Mouse (Mus musculus): Measurements from ENCODE around the gene Osbpl7. TPM values are rescaled to one million over a fixed set of nuclear protein-coding genes. Genes with fewer than 3 reads are reported as not detected.

Gene Osbpl7
- total and polyA plus RNA-seq, 3 experiments: 7.4 to 24.4 (median 17.6) TPM

DNA sequence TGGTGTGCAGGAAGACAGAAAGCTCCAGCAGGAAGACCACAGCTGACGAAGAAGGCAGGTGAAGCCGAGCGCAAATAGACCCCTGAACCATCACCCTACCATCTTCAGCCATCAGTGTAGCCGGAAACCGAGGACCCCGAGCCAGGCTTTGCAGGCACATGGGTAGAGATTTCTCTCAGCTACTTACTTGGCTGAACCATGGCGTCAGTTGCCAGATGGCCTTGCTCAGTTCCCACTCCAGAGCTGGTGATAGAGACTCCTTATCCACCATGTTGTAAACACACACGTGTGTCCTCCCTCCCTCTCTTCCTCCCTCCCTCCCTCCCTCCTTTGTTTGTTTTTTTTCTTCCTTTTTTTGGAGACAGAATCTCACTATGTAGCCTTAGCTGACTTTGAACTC lies 23.8 kb downstream of the Osbpl7 start:
- dilution Hi-C loops (cut with MboI; ENCODE audit: extremely low pct_ligation_motif_present, extremely low pct_unique_long_range_greater_than_20kb, low sequenced_read_pairs): no loop called here
- no peaks in the 10 kb centered on the region for H3K79me2 ChIP-seq (replicated peaks; ENCODE audit: control insufficient read depth, extremely low read depth, insufficient read depth, poor library complexity, severe bottlenecking)
- H3K36me3 ChIP-seq (replicated peaks in 1 of 2; ENCODE audit: control insufficient read depth in 1 of 2, insufficient read depth in 1 of 2, low read length in 1 of 2): peaks cover 0 to 16% of the 10 kb centered on the region in 2 experiments
- DNase-seq (ENCODE audit: extremely low read depth): no peak
- H3K4me2 ChIP-seq (ENCODE audit: insufficient read depth, low read depth, poor library complexity, severe bottlenecking): no peak overlapping the region
- H3K27me3 ChIP-seq (replicated peaks): no peaks in the 10 kb centered on the region
- no peak overlapping the region for H3K27ac ChIP-seq (ENCODE audit: insufficient read depth, low read depth)
- H3K9ac ChIP-seq (ENCODE audit: insufficient read depth, low read depth): no peak overlapping the region
- H3K4me3 ChIP-seq (replicated peaks in 1 of 3; ENCODE audit: low read depth in 2 of 3, low read length in 2 of 3, poor library complexity in 1 of 3): no peak overlapping the region
- in situ Hi-C loops (cut with MboI; ENCODE audit: low pct_ligation_motif_present, low pct_unique_long_range_greater_than_20kb, low sequenced_read_pairs): no loop called here
- TF ChIP-seq NRF1 (IDR thresholded peaks at IDR 0.05; ENCODE audit: low read depth, low read length) (no peak), HCFC1 (IDR thresholded peaks at IDR 0.05; ENCODE audit: low read depth, low read length) (no peak)
- H3K4me1 ChIP-seq (ENCODE audit: control insufficient read depth in 1 of 2, insufficient read depth in 2 of 2): no peaks in the 10 kb centered on the region
- H3K9me3 ChIP-seq (replicated peaks; ENCODE audit: low read length): no peaks in the 10 kb centered on the region

DNA sequence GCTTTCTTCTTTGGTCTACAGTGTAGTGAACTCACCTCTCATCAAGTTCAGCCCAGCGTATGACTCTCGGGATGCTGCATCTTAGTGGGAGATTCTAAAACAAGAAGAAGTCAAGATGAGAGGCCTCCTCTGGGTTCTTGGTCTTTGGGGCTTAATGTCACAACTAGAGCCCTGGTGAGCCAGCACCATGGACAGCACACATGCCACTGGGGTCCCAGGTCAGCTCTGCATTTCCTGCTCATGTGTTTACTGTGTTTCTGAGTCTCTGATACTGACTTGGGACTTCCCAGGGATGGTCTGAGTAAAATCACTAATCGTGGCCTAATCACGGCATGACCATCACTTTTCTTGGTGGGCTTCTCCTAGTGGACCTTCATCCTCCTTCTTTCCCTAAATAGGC lies 28.3 kb downstream of the Osbpl7 start:
- dilution Hi-C loops (cut with MboI; ENCODE audit: extremely low pct_ligation_motif_present, extremely low pct_unique_long_range_greater_than_20kb, low sequenced_read_pairs): no loop called here
- no peak overlapping the region for H3K4me2 ChIP-seq (ENCODE audit: insufficient read depth, low read depth, poor library complexity, severe bottlenecking)
- H3K27ac ChIP-seq (ENCODE audit: insufficient read depth, low read depth): no peak overlapping the region
- peaks cover 8% of the 10 kb centered on the region for H3K9me3 ChIP-seq (replicated peaks; ENCODE audit: low read length)
- no peaks in the 10 kb centered on the region for H3K36me3 ChIP-seq (replicated peaks in 1 of 2; ENCODE audit: control insufficient read depth in 1 of 2, insufficient read depth in 1 of 2, low read length in 1 of 2)
- H3K4me1 ChIP-seq (ENCODE audit: control insufficient read depth in 1 of 2, insufficient read depth in 2 of 2): peaks cover 6 to 8% of the 10 kb centered on the region in 2 experiments
- no peaks in the 10 kb centered on the region for H3K79me2 ChIP-seq (replicated peaks; ENCODE audit: control insufficient read depth, extremely low read depth, insufficient read depth, poor library complexity, severe bottlenecking)
- no peak overlapping the region for H3K9ac ChIP-seq (ENCODE audit: insufficient read depth, low read depth)
- TF ChIP-seq SMC3 (IDR thresholded peaks at IDR 0.05; ENCODE audit: low read depth, low read length): no peak
- TF ChIP-seq GABPA (IDR thresholded peaks at IDR 0.05; ENCODE audit: insufficient replicate concordance, low read depth, low read length): no peak
- TF ChIP-seq RAD21 (IDR thresholded peaks at IDR 0.05; ENCODE audit: low read depth, low read length): no peak
- no peak for TF ChIP-seq KAT2A (IDR thresholded peaks at IDR 0.05; ENCODE audit: insufficient replicate concordance, low read length)
- TF ChIP-seq UBTF (IDR thresholded peaks at IDR 0.05; ENCODE audit: low read depth, low read length): no peak
- TF ChIP-seq TBP (conservative IDR thresholded peaks at IDR 0.05; ENCODE audit: low read depth, low read length): no peak
- peak; percentile 72 for TF ChIP-seq MXI1 (IDR thresholded peaks at IDR 0.05; ENCODE audit: low read depth, low read length)
- no peak for TF ChIP-seq ZMIZ1 (IDR thresholded peaks at IDR 0.05; ENCODE audit: low read depth, low read length)
- TF ChIP-seq EP300 (IDR thresholded peaks at IDR 0.05; ENCODE audit: low read length): no peak
- TF ChIP-seq CHD2 (IDR thresholded peaks at IDR 0.05; ENCODE audit: low read length): no peak
- peak; percentile 57 for TF ChIP-seq SIN3A (IDR thresholded peaks at IDR 0.05; ENCODE audit: low read length)
- TF ChIP-seq IRF4 (IDR thresholded peaks at IDR 0.05; ENCODE audit: low read depth, low read length): no peak
- TF ChIP-seq MAZ (IDR thresholded peaks at IDR 0.05; ENCODE audit: low read depth, low read length): no peak
- TF ChIP-seq USF2 (conservative IDR thresholded peaks at IDR 0.05; ENCODE audit: low read depth, low read length): no peak
- TF ChIP-seq MAX (IDR thresholded peaks at IDR 0.05; ENCODE audit: low read length): 0 out of 2 replicates have a peak, but pooled peaks have one; percentile 28
- no peak for TF ChIP-seq HCFC1 (IDR thresholded peaks at IDR 0.05; ENCODE audit: low read depth, low read length)
- TF ChIP-seq NELFE (IDR thresholded peaks at IDR 0.05; ENCODE audit: low read depth, low read length): no peak
- no peak for TF ChIP-seq MEF2A (IDR thresholded peaks at IDR 0.05; ENCODE audit: borderline replicate concordance, low read depth, low read length)
- TF ChIP-seq USF1 (IDR thresholded peaks at IDR 0.05; ENCODE audit: low read depth, low read length): no peak
- TF ChIP-seq ZNF384 (IDR thresholded peaks at IDR 0.05; ENCODE audit: low read depth, low read length): no peak
- TF ChIP-seq MAFK (IDR thresholded peaks at IDR 0.05; ENCODE audit: insufficient replicate concordance, low read length): no peak
- no peak for TF ChIP-seq CHD1 (IDR thresholded peaks at IDR 0.05; ENCODE audit: low read depth, low read length)
- H3K4me3 ChIP-seq (replicated peaks in 1 of 3; ENCODE audit: low read depth in 2 of 3, low read length in 2 of 3, poor library complexity in 1 of 3): no peak overlapping the region
- peak; percentile 39 for DNase-seq (ENCODE audit: extremely low read depth)
- in situ Hi-C loops (cut with MboI; ENCODE audit: low pct_ligation_motif_present, low pct_unique_long_range_greater_than_20kb, low sequenced_read_pairs): no loop called here
- peaks cover 6% of the 10 kb centered on the region for H3K27me3 ChIP-seq (replicated peaks)

All from CH12.LX (cell line).